Mouse (Mus musculus): Measurements from ENCODE around the gene Otx2. TPM values are rescaled to one million over a fixed set of nuclear protein-coding genes. Genes with fewer than 3 reads are reported as not detected.

Otx2 gene
- polyA plus RNA-seq, 1 experiment from 2014 or later: not detected

GRCm38 (mm10) chr14:48669541-48670257 is 3.9 kb downstream of the Otx2 start:
- DNase-seq (ENCODE audit: low spot score) (no peak), ATAC-seq (replicated peaks; ENCODE audit: low FRiP score, low read depth) (no peak)
- Histone ChIP-seq H3K36me3 (ENCODE audit: insufficient read depth, low read length) (no peaks in the 10 kb centered on the region), H3K27me3 (ENCODE audit: insufficient read depth, low read length) (peaks cover 90% of the 10 kb centered on the region), H3K9me3 (replicated peaks; ENCODE audit: low read length) (no peaks in the 10 kb centered on the region), H3K4me2 (ENCODE audit: low read length) (no peak overlapping the region), H3K4me3 (replicated peaks; ENCODE audit: low read depth, low read length) (no peak overlapping the region), H3K9ac (ENCODE audit: low read depth, low read length) (no peak overlapping the region), H3K4me1 (replicated peaks; ENCODE audit: insufficient read depth, low read length) (0 out of 2 replicates have a peak, but pooled peaks cover 5% of the 10 kb centered on the region), H3K27ac (no peak overlapping the region)
- WGBS: 3% methylated on average over 18 of the region's 18 CpGs
- TF ChIP-seq CTCF (IDR thresholded peaks at IDR 0.05; ENCODE audit: low read depth): no peak

GRCm38 (mm10) chr14:48668761-48669303 is 4.8 kb downstream of the Otx2 start:
- Histone ChIP-seq H3K9me3 (replicated peaks; ENCODE audit: low read length) (no peaks in the 10 kb centered on the region), H3K9ac (ENCODE audit: low read depth, low read length) (no peak overlapping the region), H3K27me3 (ENCODE audit: insufficient read depth, low read length) (peaks cover 89% of the 10 kb centered on the region), H3K4me1 (replicated peaks; ENCODE audit: insufficient read depth, low read length) (0 out of 2 replicates have a peak, but pooled peaks cover 5% of the 10 kb centered on the region), H3K36me3 (ENCODE audit: insufficient read depth, low read length) (no peaks in the 10 kb centered on the region), H3K4me3 (replicated peaks; ENCODE audit: low read depth, low read length) (no peak overlapping the region), H3K27ac (no peak overlapping the region), H3K4me2 (ENCODE audit: low read length) (no peak overlapping the region)
- DNase-seq (ENCODE audit: low spot score) (no peak), ATAC-seq (replicated peaks; ENCODE audit: low FRiP score, low read depth) (0 out of 2 replicates have a peak, but pooled peaks have one; percentile 17)
- TF ChIP-seq CTCF (IDR thresholded peaks at IDR 0.05; ENCODE audit: low read depth): no peak
- WGBS: under 1% methylated on average over 29 of the region's 29 CpGs

GRCm38 (mm10) chr14:48668051-48668481 is 5.6 kb downstream of the Otx2 start:
- Histone ChIP-seq H3K4me1 (replicated peaks; ENCODE audit: insufficient read depth, low read length) (0 out of 2 replicates have a peak, but pooled peaks cover 5% of the 10 kb centered on the region), H3K27ac (no peak overlapping the region), H3K4me3 (replicated peaks; ENCODE audit: low read depth, low read length) (no peak overlapping the region), H3K9ac (ENCODE audit: low read depth, low read length) (no peak overlapping the region), H3K9me3 (replicated peaks; ENCODE audit: low read length) (no peaks in the 10 kb centered on the region), H3K36me3 (ENCODE audit: insufficient read depth, low read length) (no peaks in the 10 kb centered on the region), H3K4me2 (ENCODE audit: low read length) (no peak overlapping the region), H3K27me3 (ENCODE audit: insufficient read depth, low read length) (peaks cover 87% of the 10 kb centered on the region)
- TF ChIP-seq CTCF (IDR thresholded peaks at IDR 0.05; ENCODE audit: low read depth): no peak
- DNase-seq (ENCODE audit: low spot score) (no peak), ATAC-seq (replicated peaks; ENCODE audit: low FRiP score, low read depth) (no peak)
- 2% methylated on average over 11 of the region's 11 CpGs for WGBS

- no peaks in the 10 kb centered on the region for H3K9me3 ChIP-seq (replicated peaks; ENCODE audit: low read length)
- no peak overlapping the region for H3K4me2 ChIP-seq (ENCODE audit: low read length)
- DNase-seq (ENCODE audit: low spot score) (no peak), ATAC-seq (replicated peaks; ENCODE audit: low FRiP score, low read depth) (no peak)
- peaks cover 82% of the 10 kb centered on the region for H3K27me3 ChIP-seq (ENCODE audit: insufficient read depth, low read length)
- WGBS: 5% methylated on average over 12 of the region's 12 CpGs
- no peaks in the 10 kb centered on the region for H3K36me3 ChIP-seq (ENCODE audit: insufficient read depth, low read length)
- H3K4me3 ChIP-seq (replicated peaks; ENCODE audit: low read depth, low read length): no peak overlapping the region
- TF ChIP-seq CTCF (IDR thresholded peaks at IDR 0.05; ENCODE audit: low read depth): no peak
- H3K4me1 ChIP-seq (replicated peaks; ENCODE audit: insufficient read depth, low read length): 0 out of 2 replicates have a peak, but pooled peaks cover 5% of the 10 kb centered on the region
- no peak overlapping the region for H3K27ac ChIP-seq
- no peak overlapping the region for H3K9ac ChIP-seq (ENCODE audit: low read depth, low read length)
Measured at GRCm38 (mm10) chr14:48667396-48667795, 6.2 kb downstream of the Otx2 start.

GRCm38 (mm10) chr14:48666771-48667170 is 6.8 kb downstream of the Otx2 start:
- Histone ChIP-seq H3K4me2 (ENCODE audit: low read length) (no peak overlapping the region), H3K36me3 (ENCODE audit: insufficient read depth, low read length) (no peaks in the 10 kb centered on the region), H3K9me3 (replicated peaks; ENCODE audit: low read length) (no peaks in the 10 kb centered on the region), H3K27ac (no peak overlapping the region), H3K27me3 (ENCODE audit: insufficient read depth, low read length) (peaks cover 85% of the 10 kb centered on the region), H3K4me3 (replicated peaks; ENCODE audit: low read depth, low read length) (no peak overlapping the region), H3K4me1 (replicated peaks; ENCODE audit: insufficient read depth, low read length) (0 out of 2 replicates have a peak, but pooled peaks cover 5% of the 10 kb centered on the region), H3K9ac (ENCODE audit: low read depth, low read length) (no peak overlapping the region)
- DNase-seq (ENCODE audit: low spot score): no peak
- WGBS: 1% methylated on average over 19 of the region's 19 CpGs
- no peak for TF ChIP-seq CTCF (IDR thresholded peaks at IDR 0.05; ENCODE audit: low read depth)
- ATAC-seq (replicated peaks; ENCODE audit: low FRiP score, low read depth): no peak

GRCm38 (mm10) chr14:48665816-48666661 is 7.6 kb downstream of the Otx2 start:
- Histone ChIP-seq H3K4me1 (replicated peaks; ENCODE audit: insufficient read depth, low read length) (0 out of 2 replicates have a peak, but pooled peaks cover 5% of the 10 kb centered on the region), H3K36me3 (ENCODE audit: insufficient read depth, low read length) (no peaks in the 10 kb centered on the region), H3K27me3 (ENCODE audit: insufficient read depth, low read length) (peaks cover 86% of the 10 kb centered on the region), H3K27ac (no peak overlapping the region), H3K9ac (ENCODE audit: low read depth, low read length) (no peak overlapping the region), H3K4me3 (replicated peaks; ENCODE audit: low read depth, low read length) (no peak overlapping the region), H3K4me2 (ENCODE audit: low read length) (no peak overlapping the region), H3K9me3 (replicated peaks; ENCODE audit: low read length) (no peaks in the 10 kb centered on the region)
- WGBS: under 1% methylated on average over 52 of the region's 52 CpGs
- ATAC-seq (replicated peaks; ENCODE audit: low FRiP score, low read depth) (no peak; the same call in 1 of the 2 replicates), DNase-seq (ENCODE audit: low spot score) (no peak)
- no peak for TF ChIP-seq CTCF (IDR thresholded peaks at IDR 0.05; ENCODE audit: low read depth)
